Mouse (Mus musculus) megakaryocyte, embryonic 14.5 days (primary cell): ENCODE measurements around the gene Chd2. TPM values are rescaled to one million over a fixed set of nuclear protein-coding genes. Genes with fewer than 3 reads are reported as not detected.
A peak's percentile ranks its signal among the peaks of the same experiment; 100 is the strongest.

ENCODE experiments used
- H3K27me3 ChIP-seq: replicated peaks from 2 replicates; pipeline ENCODE3; 2012; ENCODE audit warnings: inconsistent platforms
- H3K36me3 ChIP-seq: replicated peaks from 2 replicates; pipeline ENCODE3; 2012; ENCODE audit warnings: low read length, inconsistent platforms, mixed read lengths
- H3K4me1 ChIP-seq: 2 replicates; pipeline ENCODE4 v1.6.1; 2012; ENCODE audit warnings: inconsistent platforms
- H3K4me3 ChIP-seq: replicated peaks from 2 replicates; pipeline ENCODE3; 2012; ENCODE audit warnings: moderate library complexity, mild to moderate bottlenecking, inconsistent platforms
- H3K9me3 ChIP-seq: 2 replicates; pipeline ENCODE4 v1.6.1; 2012; ENCODE audit warnings: inconsistent platforms
- FLI1 ChIP-seq: IDR thresholded peaks from 2 replicates; pipeline ENCODE4 v1.6.1; 2012; ENCODE audit warnings: low read length, inconsistent platforms, mixed read lengths
- GATA1 ChIP-seq: IDR thresholded peaks from 3 replicates; pipeline ENCODE4 v1.6.1; 2012; ENCODE audit warnings: mixed read lengths, low read length, inconsistent platforms, borderline replicate concordance
- polyA plus RNA-seq: library from polyadenylated mRNA; stranded (reverse); fragments of >175 nt; gene quantifications from 2 replicates; pipeline ENCODE4 v1.2.3, GENCODE M21; 2012; ENCODE audit warnings: low replicate concordance; ENCODE audit not compliant: insufficient read depth

Gene Chd2
- polyA plus RNA-seq, 1 experiment = 38.7 TPM

DNA sequence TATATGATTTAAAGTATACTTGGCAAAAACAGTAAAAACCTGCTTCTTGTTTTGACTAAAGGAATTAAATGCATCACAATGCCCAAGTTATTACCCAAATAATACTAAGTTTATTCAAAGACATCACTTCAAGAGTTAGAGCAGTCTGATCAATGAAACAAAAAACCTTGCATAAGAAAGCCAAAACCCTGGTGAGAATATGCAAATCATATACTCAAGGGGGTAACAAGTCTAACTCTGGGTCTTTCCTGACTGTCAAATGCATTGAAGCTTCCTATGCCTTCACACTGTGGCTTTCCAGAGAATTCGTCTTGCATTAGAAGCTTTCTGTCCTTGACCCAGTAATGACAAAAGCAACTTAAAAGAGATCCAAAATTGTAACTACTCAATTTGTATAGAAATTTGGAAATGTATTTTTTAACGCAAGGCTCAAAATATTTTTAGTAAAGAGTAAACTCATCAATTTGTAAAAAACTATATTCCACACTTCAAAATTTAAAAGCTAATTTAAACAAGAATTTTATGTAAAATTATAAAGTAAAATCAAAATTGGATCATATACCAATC, 2.4 kb downstream of the Chd2 start:
- peak overlapping the region; percentile 93 for H3K4me3 ChIP-seq
- H3K4me1 ChIP-seq = peaks cover 26% of the 10 kb centered on the region
- H3K27me3 ChIP-seq = no peaks in the 10 kb centered on the region
- peaks cover 55% of the 10 kb centered on the region for H3K36me3 ChIP-seq
- no peaks in the 10 kb centered on the region for H3K9me3 ChIP-seq
- TF ChIP-seq FLI1 = no peak
- TF ChIP-seq GATA1 = no peak

DNA sequence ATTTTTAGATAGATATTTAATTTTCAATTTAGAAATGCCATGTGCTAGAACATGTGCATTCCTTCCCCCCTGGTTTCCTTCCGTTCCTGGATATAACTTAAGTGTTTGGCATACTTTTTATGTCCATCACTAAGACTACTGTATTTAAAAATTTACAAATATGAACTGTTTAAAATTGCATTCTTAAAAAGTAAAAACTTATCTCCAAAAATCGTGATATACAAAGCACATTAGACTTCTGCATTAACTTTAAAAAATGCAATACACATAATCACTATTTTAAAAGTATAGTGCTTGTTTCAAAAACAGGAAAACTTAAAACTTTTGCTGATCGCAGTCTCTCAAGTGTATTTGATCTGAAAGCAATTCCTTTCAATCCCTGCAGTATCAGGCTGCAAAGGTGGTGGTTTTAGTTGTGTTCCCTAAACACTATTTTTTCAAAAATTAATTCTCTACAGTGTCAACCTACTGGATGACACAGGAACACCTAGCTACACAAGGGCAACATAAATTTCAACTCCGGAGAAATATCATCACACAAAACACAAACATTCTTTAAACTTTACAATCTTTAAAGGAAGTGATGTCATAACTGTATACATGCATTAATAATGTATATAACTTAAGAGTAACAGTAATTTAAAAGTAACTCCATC, 3.1 kb downstream of the Chd2 start:
- H3K9me3 ChIP-seq = no peaks in the 10 kb centered on the region
- no peaks in the 10 kb centered on the region for H3K27me3 ChIP-seq
- H3K36me3 ChIP-seq = peaks cover 53% of the 10 kb centered on the region
- H3K4me1 ChIP-seq = peaks cover 33% of the 10 kb centered on the region
- H3K4me3 ChIP-seq = peak overlapping the region; percentile 93
- TF ChIP-seq GATA1 (no peak), FLI1 (no peak)

DNA sequence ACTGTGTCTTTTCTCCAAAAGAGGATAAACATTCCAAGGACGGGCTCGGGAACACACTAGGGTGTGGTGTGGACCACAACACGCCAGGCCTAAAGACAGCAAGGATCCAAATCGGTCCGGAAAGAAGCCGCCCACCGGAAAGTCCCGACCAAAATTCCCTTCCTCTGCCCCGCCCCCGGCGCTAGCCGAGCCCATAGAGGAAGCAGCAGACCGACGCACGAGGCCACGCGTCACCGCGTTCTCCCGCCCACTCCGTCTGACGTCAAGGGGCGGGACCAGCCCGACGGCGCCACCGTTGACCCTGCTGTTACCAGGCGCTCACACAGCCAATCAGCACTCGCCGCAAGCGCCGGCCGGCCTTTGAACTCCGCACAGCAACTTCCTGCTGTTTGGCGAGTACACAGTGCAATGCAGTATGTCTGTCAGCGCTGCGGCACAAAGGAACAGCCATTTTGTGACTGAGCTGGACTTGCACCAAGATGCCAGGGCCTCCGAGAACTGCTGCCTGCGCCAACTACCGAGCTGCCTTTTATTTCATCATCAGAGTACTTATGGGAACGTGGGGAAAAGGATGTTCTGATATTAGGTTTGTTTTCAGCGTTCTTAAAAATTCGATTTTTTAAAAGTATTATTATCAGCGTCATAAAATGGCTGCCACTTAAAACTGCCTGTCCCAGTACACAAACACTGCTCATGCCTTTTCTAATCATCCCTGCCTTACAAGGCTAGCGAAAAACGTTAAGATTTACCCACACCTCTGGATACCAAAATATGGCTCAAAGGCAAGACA, 3.8 kb downstream of the Chd2 start:
- Histone ChIP-seq H3K9me3 (no peaks in the 10 kb centered on the region), H3K36me3 (peaks cover 48% of the 10 kb centered on the region), H3K4me3 (peak overlapping the region; percentile 93), H3K4me1 (peaks cover 40% of the 10 kb centered on the region), H3K27me3 (no peaks in the 10 kb centered on the region)
- TF ChIP-seq GATA1 (no peak), FLI1 (peak; percentile 66)

DNA sequence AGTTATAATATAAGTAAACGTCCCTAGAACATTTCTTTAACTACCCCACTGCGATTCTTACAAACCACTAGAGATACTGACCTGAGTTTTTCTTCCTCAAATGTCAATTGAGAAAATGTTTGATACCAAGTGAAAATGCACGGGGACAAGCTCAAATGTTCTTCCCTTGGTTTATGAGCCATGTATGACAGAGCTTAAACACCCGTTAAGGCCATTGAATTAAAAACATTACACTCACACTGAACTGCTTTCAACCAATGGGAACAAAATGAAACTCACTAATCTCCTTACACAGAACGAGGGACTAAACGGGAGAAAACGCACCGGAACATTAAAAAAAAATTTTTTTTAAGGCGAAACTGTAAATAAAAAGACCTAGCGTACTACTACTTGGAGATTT, 4.4 kb downstream of the Chd2 start:
- H3K4me1 ChIP-seq = peaks cover 44% of the 10 kb centered on the region
- peak overlapping the region; percentile 93 for H3K4me3 ChIP-seq
- TF ChIP-seq GATA1 = no peak
- no peak for TF ChIP-seq FLI1
- H3K9me3 ChIP-seq = no peaks in the 10 kb centered on the region
- H3K36me3 ChIP-seq = peaks cover 44% of the 10 kb centered on the region
- H3K27me3 ChIP-seq = no peaks in the 10 kb centered on the region

- H3K4me3 ChIP-seq = peak overlapping the region; percentile 93
Observed at GRCm38 (mm10) chr7:73536579-73536978, 5.1 kb downstream of the Chd2 start.

GRCm38 (mm10) chr7:73535861-73536200, 5.8 kb downstream of the Chd2 start:
- H3K4me1 ChIP-seq = peaks cover 58% of the 10 kb centered on the region
- no peaks in the 10 kb centered on the region for H3K27me3 ChIP-seq
- H3K4me3 ChIP-seq = peak overlapping the region; percentile 93
- H3K36me3 ChIP-seq = peaks cover 57% of the 10 kb centered on the region
- TF ChIP-seq FLI1 (no peak), GATA1 (no peak)
- H3K9me3 ChIP-seq = no peaks in the 10 kb centered on the region

More at GRCm38 (mm10) chr7:73536579-73536978, 5.1 kb downstream of the Chd2 start:
- no peaks in the 10 kb centered on the region for H3K27me3 ChIP-seq
- peaks cover 50% of the 10 kb centered on the region for H3K4me1 ChIP-seq
- H3K9me3 ChIP-seq = no peaks in the 10 kb centered on the region
- peaks cover 49% of the 10 kb centered on the region for H3K36me3 ChIP-seq
- TF ChIP-seq FLI1 (no peak), GATA1 (no peak)

GRCm38 (mm10) chr7:73534937-73535860, 6.4 kb downstream of the Chd2 start:
- Histone ChIP-seq H3K4me1 (peaks cover 64% of the 10 kb centered on the region), H3K36me3 (peaks cover 57% of the 10 kb centered on the region), H3K4me3 (peak overlapping the region; percentile 93), H3K27me3 (no peaks in the 10 kb centered on the region), H3K9me3 (no peaks in the 10 kb centered on the region)
- TF ChIP-seq GATA1 = no peak
- TF ChIP-seq FLI1 = no peak

DNA sequence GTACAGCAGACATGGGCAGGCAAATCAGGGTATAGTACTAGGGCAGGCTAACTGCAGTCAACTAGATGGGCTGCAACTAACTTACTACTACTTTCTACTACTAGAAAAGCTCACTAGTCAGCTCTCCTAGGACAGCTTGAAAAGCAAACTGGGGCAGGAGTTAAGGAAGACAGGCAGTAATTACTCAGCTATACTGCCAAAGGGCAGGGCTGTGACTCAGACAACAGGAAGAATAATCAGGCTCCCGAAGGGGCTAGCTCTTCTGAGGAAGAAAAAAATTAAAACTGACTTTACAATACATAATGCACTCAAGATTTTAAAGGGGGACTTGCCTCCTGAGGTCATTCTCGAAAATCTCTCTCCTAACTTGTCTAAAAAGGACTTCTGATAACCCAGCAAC, 8.2 kb downstream of the Chd2 start:
- Histone ChIP-seq H3K9me3 (no peaks in the 10 kb centered on the region), H3K4me1 (peaks cover 80% of the 10 kb centered on the region), H3K27me3 (no peaks in the 10 kb centered on the region), H3K4me3 (peak overlapping the region; percentile 90), H3K36me3 (peaks cover 62% of the 10 kb centered on the region)
- TF ChIP-seq GATA1 (no peak), FLI1 (no peak)

DNA sequence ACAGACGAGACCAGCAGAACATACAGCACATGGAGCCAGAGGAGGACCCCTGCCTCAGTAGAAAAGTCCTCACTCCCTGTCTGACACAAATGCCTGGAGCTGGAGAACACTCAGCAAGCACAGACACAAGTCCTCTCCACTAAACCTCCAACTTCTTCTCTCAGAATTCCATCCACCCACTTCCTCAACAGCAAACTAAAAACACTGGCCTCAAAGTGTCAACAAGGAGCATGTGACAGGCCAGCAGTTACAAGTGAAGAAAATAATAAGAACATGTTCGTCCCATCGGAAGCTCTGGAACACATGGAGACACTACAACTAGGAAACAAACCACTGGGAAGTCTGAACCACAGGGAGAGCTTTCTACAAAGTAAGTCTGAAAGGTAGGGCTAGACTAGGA, 8.7 kb downstream of the Chd2 start:
- TF ChIP-seq FLI1 (no peak), GATA1 (no peak)
- no peaks in the 10 kb centered on the region for H3K27me3 ChIP-seq
- no peaks in the 10 kb centered on the region for H3K9me3 ChIP-seq
- H3K4me1 ChIP-seq = peaks cover 84% of the 10 kb centered on the region
- peak overlapping the region; percentile 90 for H3K4me3 ChIP-seq
- H3K36me3 ChIP-seq = peaks cover 65% of the 10 kb centered on the region

- Histone ChIP-seq H3K27me3 (no peaks in the 10 kb centered on the region), H3K4me3 (peak overlapping the region; percentile 87), H3K9me3 (no peaks in the 10 kb centered on the region), H3K4me1 (peaks cover 92% of the 10 kb centered on the region), H3K36me3 (peaks cover 71% of the 10 kb centered on the region)
- no peak for TF ChIP-seq FLI1
- TF ChIP-seq GATA1 = no peak
Observed at GRCm38 (mm10) chr7:73532139-73532538, 9.5 kb downstream of the Chd2 start.
